Mouse (Mus musculus) R1 (cell line): ENCODE measurements around the gene Lpar3.
A peak's percentile ranks its signal among the peaks of the same experiment; 100 is the strongest.

ENCODE experiments used
- DNase-seq: peaks from one replicate; pipeline ENCODE4 v3.0.0-alpha.2; 2018; ENCODE audit warnings: low read depth, low spot score

The Lpar3 gene

GRCm38 (mm10) chr3:146220776-146221486, at the start of gene Lpar3:
Lpar3 (plus strand) TSS chr3:146220963.
- DNase-seq: peak; percentile 72

GRCm38 (mm10) chr3:146173030-146173429, 47.7 kb upstream of the Lpar3 start:
- no peak for DNase-seq

- DNase-seq: no peak
Observed at GRCm38 (mm10) chr3:146174215-146174614, 46.5 kb upstream of the Lpar3 start.

- DNase-seq: no peak
Observed at GRCm38 (mm10) chr3:146177295-146177694, 43.5 kb upstream of the Lpar3 start.

GRCm38 (mm10) chr3:146177748-146178582, 42.8 kb upstream of the Lpar3 start:
- peak; percentile 77 for DNase-seq

- DNase-seq: peak; percentile 63
Observed at GRCm38 (mm10) chr3:146180341-146180740, 40.4 kb upstream of the Lpar3 start.

- DNase-seq: peak; percentile 64
Observed at GRCm38 (mm10) chr3:146180986-146181385, 39.8 kb upstream of the Lpar3 start.

GRCm38 (mm10) chr3:146184992-146185657, 35.6 kb upstream of the Lpar3 start:
- DNase-seq: peak; percentile 76

GRCm38 (mm10) chr3:146186033-146186432, 34.7 kb upstream of the Lpar3 start:
- DNase-seq: no peak

- DNase-seq: peak; percentile 13
Observed at GRCm38 (mm10) chr3:146189933-146190332, 30.8 kb upstream of the Lpar3 start.

- DNase-seq: no peak
Observed at GRCm38 (mm10) chr3:146192507-146192906, 28.3 kb upstream of the Lpar3 start.

GRCm38 (mm10) chr3:146195153-146195552, 25.6 kb upstream of the Lpar3 start:
- DNase-seq: no peak

- no peak for DNase-seq
Observed at GRCm38 (mm10) chr3:146196301-146196700, 24.5 kb upstream of the Lpar3 start.

- no peak for DNase-seq
Observed at GRCm38 (mm10) chr3:146196780-146197743, 23.7 kb upstream of the Lpar3 start.

GRCm38 (mm10) chr3:146197785-146198184, 23.0 kb upstream of the Lpar3 start:
- DNase-seq: no peak

- DNase-seq: no peak
Observed at GRCm38 (mm10) chr3:146198803-146199481, 21.8 kb upstream of the Lpar3 start.

- DNase-seq: no peak
Observed at GRCm38 (mm10) chr3:146199486-146199885, 21.3 kb upstream of the Lpar3 start.

- DNase-seq: no peak
Observed at GRCm38 (mm10) chr3:146204375-146204774, 16.4 kb upstream of the Lpar3 start.

GRCm38 (mm10) chr3:146205305-146205704, 15.5 kb upstream of the Lpar3 start:
- no peak for DNase-seq

GRCm38 (mm10) chr3:146206635-146207034, 14.1 kb upstream of the Lpar3 start:
- DNase-seq: no peak
